Mouse (Mus musculus) limb, embryonic 14.5 days (tissue): Measurements from ENCODE around the gene Cutc. TPM values are rescaled to one million over a fixed set of nuclear protein-coding genes. Genes with fewer than 3 reads are reported as not detected.

Source experiments
- ATAC-seq: fragments of 200-750 bp; cut with Nextera tagmentation; 2 replicates; pipeline ENCODE4 v1.8.0; 2017; ENCODE audit warnings: low read depth, moderate number of reproducible peaks, moderate TSS enrichment; ENCODE audit not compliant: low FRiP score
- DNase-seq: peaks from one replicate; pipeline ENCODE4 v3.0.0-alpha.2; 2015; ENCODE audit warnings: low spot score
- H3K27ac ChIP-seq: fragments of 300-500 bp; sonication (generic); replicated peaks from 2 replicates; pipeline ENCODE4 v1.5.1; 2014; ENCODE audit warnings: low read depth, mild to moderate bottlenecking, low read length, moderate library complexity, mixed read lengths
- H3K27me3 ChIP-seq: fragments of 300-500 bp; sonication (generic); 2 replicates; pipeline ENCODE4 v1.6.1; 2014; ENCODE audit warnings: low read length, mixed read lengths; ENCODE audit not compliant: control insufficient read depth, insufficient read depth
- H3K36me3 ChIP-seq: fragments of 300-500 bp; sonication (generic); 2 replicates; pipeline ENCODE4 v1.6.1; 2014; ENCODE audit warnings: mild to moderate bottlenecking, low read length, moderate library complexity, mixed read lengths; ENCODE audit not compliant: control insufficient read depth, insufficient read depth
- H3K4me1 ChIP-seq: fragments of 300-500 bp; sonication (generic); 2 replicates; pipeline ENCODE4 v1.6.1; 2014; ENCODE audit warnings: antibody characterized with exemption, low read length, mixed read lengths; ENCODE audit not compliant: control insufficient read depth, insufficient read depth
- H3K4me2 ChIP-seq: fragments of 300-500 bp; sonication (generic); replicated peaks from 2 replicates; pipeline ENCODE4 v1.6.1; 2014; ENCODE audit warnings: low read depth, mild to moderate bottlenecking, low read length, moderate library complexity; ENCODE audit not compliant: severe bottlenecking
- H3K4me3 ChIP-seq: fragments of 300-500 bp; sonication (generic); replicated peaks from 2 replicates; pipeline ENCODE4 v1.5.1; 2014; ENCODE audit warnings: low read length
- H3K9ac ChIP-seq: fragments of 300-500 bp; sonication (generic); 2 replicates; pipeline ENCODE4 v1.6.1; 2014; ENCODE audit warnings: mild to moderate bottlenecking, low read depth, low read length, moderate library complexity; ENCODE audit not compliant: severe bottlenecking
- H3K9me3 ChIP-seq: fragments of 300-500 bp; sonication (generic); 2 replicates; pipeline ENCODE4 v1.6.1; 2016; ENCODE audit warnings: low read length; ENCODE audit not compliant: control insufficient read depth
- POLR2A ChIP-seq: fragments of 200-500 bp; IDR thresholded peaks from 2 replicates; pipeline ENCODE4 v1.8.0; 2012; ENCODE audit warnings: inconsistent platforms, mild to moderate bottlenecking, moderate library complexity, borderline replicate concordance; ENCODE audit not compliant: insufficient read depth, insufficient read length; ENCODE audit errors: extremely low read depth
- WGBS: fragments of 180-500 bp; shearing (Covaris S2); extraction: QIAGEN DNeasy Blood & Tissue Kit; methylation state at CpG from one replicate; pipeline ENCODE4 v1.1.7; 2014; 5-methylcytosine and 5-hydroxymethylcytosine counted together
- polyA plus RNA-seq, 2 experiments: library from polyadenylated mRNA; depleted of rRNA in 1 of 2; stranded (reverse) in 1 of 2; unstranded in 1 of 2; fragments of >200 nt; fragmentation: Nextera tagmentation in 1 of 2; extraction: Ambion mirVana in 1 of 2; gene quantifications; 2 replicates each; pipeline versions ENCODE4 v1.2.1 to v1.2.3; 2012 to 2014

The Cutc gene
- polyA plus RNA-seq, 2 experiments = 8.2 to 13.0 TPM

DNA sequence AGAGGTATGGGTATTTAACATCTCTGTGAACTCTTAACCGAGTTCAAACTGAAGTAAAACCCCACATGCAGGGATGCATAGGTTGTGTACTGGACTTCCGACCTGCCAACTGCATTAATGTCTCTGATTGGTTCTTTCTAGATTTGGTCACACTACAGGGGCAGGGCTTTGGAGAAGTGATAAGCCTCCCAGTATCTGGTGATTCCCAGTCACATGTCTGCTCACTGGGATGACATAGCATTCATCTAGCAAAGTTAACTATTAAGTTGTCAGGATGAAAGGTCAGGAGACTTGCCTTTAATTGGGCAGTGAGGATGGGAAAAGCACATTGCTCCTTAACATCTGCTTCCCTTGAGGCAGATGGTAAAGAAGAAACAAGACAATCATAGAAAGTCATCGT, 29.2 kb downstream of the Cutc start, which contains the start of gene Abcc2:
Gene Abcc2, plus strand, starts transcription at position 213 of the 400 bp plus-strand sequence.
- Histone ChIP-seq H3K27me3 (no peaks in the 10 kb centered on the region), H3K4me2 (no peak within 1 kb of the TSS), H3K4me3 (no peak within 1 kb of the TSS), H3K4me1 (no peaks in the 10 kb centered on the region), H3K9me3 (no peaks in the 10 kb centered on the region), H3K36me3 (no peaks in the 10 kb centered on the region), H3K27ac (no peak within 1 kb of the TSS), H3K9ac (no peak within 1 kb of the TSS)
- WGBS = 72% methylated on average over 3 of the region's 3 CpGs
- TF ChIP-seq POLR2A = no peak
- no peak for ATAC-seq
- DNase-seq = no peak

DNA sequence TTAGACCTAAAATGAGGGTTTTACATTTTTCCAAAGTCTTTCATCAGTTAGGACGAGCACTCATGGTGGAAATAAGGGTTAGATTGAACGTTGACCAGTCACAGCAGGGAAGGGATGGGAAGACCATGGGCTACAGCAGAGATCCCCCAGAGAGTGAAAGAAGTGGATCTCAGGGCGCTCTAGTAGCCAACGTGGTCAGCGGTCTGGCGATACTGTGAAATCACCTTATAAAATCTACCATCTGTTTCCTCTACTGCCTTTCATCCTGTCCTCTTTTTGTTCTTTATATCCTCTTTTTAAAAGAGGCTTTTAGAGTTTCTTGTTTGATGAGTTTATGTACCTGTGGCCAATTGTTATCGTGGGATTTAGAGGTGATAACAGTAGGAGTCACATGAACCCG, 32.0 kb downstream of the Cutc start:
- no peaks in the 10 kb centered on the region for H3K36me3 ChIP-seq
- no peaks in the 10 kb centered on the region for H3K27me3 ChIP-seq
- DNase-seq = no peak
- ATAC-seq = no peak
- no peak overlapping the region for H3K9ac ChIP-seq
- no peak for TF ChIP-seq POLR2A
- 51% methylated on average over 8 of the region's 8 CpGs for WGBS
- H3K4me3 ChIP-seq = no peak overlapping the region
- H3K27ac ChIP-seq = no peak overlapping the region
- no peaks in the 10 kb centered on the region for H3K9me3 ChIP-seq
- no peaks in the 10 kb centered on the region for H3K4me1 ChIP-seq
- no peak overlapping the region for H3K4me2 ChIP-seq

DNA sequence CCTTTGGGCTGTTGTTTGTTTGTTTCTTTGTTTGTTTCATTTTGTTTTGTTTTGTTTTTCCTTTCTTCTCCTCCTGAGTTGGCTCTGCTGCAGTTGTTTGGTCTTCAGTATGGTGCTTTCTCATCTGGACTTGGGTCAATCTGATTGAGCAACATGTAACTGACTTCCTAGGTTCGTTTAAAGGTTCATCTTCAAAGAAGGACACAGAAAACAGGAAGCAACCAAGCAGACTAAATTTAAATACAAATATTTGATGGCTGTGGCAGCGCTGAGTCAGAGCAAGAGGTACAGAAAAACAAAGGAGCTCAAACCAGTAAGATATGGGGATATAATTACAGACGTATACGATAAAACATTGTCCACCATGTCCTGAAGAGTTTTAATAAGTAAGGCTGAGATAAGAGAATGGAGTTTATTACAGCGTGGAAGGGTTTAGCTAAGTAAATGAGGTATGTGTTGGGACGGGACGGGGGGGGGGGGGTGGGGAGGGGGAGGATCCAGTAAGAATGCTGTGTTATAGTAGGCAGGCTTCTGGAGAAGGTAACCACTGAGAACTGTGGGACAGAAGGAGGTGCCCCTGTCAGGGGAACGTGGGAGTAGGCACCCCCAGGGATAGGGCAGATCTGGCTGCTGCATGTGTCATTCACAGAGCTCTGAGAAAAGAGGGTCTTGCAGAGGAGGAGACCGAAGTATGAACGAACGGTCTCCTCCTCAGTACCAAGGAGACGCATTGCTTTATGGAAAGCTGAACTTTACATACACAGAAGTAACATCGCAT, 33.6 kb downstream of the Cutc start:
- Histone ChIP-seq H3K27me3 (no peaks in the 10 kb centered on the region), H3K27ac (no peak overlapping the region), H3K9me3 (no peaks in the 10 kb centered on the region), H3K9ac (no peak overlapping the region), H3K4me2 (no peak overlapping the region), H3K4me3 (no peak overlapping the region), H3K36me3 (no peaks in the 10 kb centered on the region), H3K4me1 (no peaks in the 10 kb centered on the region)
- 79% methylated on average over 13 of the region's 13 CpGs for WGBS
- DNase-seq (no peak), ATAC-seq (no peak)
- TF ChIP-seq POLR2A = no peak

DNA sequence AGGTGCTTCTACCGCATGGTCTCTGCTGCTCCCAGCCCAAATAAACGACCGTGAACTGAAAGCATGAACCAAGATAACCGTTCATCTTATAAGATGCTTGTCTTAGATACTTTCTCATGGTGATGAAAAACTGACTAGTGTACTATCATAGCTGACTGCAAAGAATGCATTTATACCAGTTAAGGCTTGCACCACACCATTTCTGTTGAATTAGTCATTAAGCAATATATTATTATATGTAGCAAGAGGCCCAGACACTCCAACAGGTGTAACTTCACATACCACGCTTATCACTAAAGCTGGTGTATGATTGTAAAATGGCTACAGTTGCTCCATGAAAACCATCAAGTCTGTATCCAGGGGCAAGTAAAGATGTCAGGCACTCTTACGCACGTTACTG, 37.0 kb downstream of the Cutc start:
- H3K36me3 ChIP-seq = no peaks in the 10 kb centered on the region
- no peak overlapping the region for H3K4me2 ChIP-seq
- DNase-seq (no peak), ATAC-seq (no peak)
- H3K9me3 ChIP-seq = no peaks in the 10 kb centered on the region
- H3K4me3 ChIP-seq = no peak overlapping the region
- no peak overlapping the region for H3K27ac ChIP-seq
- H3K27me3 ChIP-seq = no peaks in the 10 kb centered on the region
- no peak for TF ChIP-seq POLR2A
- no peaks in the 10 kb centered on the region for H3K4me1 ChIP-seq
- no peak overlapping the region for H3K9ac ChIP-seq
- WGBS = 88% methylated on average over 7 of the region's 7 CpGs

DNA sequence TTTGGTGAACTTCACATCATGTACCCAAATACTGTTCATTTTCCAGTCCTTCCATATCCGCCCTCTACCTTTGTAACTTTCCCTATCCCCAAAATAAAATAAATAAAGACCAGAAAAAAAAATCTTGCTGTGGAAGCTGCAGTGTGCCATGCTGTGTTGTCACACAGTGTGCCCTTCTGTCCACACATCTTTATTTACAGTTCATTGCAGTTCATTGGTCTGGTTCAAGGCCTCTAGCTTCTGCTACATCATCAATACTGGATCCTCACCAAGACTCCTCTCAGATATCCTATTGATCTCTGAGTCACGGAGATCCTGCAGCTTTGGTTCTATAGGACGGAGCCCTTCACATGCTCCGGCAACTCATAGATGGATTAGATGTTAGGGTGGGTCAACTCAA, 39.7 kb downstream of the Cutc start:
- WGBS = 89% methylated on average over 4 of the region's 4 CpGs

More for the DNA sequence above, 39.7 kb downstream of the Cutc start:
- Histone ChIP-seq H3K4me2 (no peak overlapping the region), H3K9me3 (no peaks in the 10 kb centered on the region), H3K36me3 (no peaks in the 10 kb centered on the region), H3K4me1 (no peaks in the 10 kb centered on the region), H3K4me3 (no peak overlapping the region), H3K27ac (no peak overlapping the region), H3K27me3 (no peaks in the 10 kb centered on the region), H3K9ac (no peak overlapping the region)
- no peak for TF ChIP-seq POLR2A
- DNase-seq (no peak), ATAC-seq (no peak)
